Mouse (Mus musculus) CH12.LX (cell line): ENCODE results near the gene Lima1. TPM values are rescaled to one million over a fixed set of nuclear protein-coding genes. Genes with fewer than 3 reads are reported as not detected.

ENCODE experiments used
- DNase-seq: peaks from one replicate; pipeline ENCODE4 v3.0.0-alpha.2; 2013; ENCODE audit errors: extremely low read depth
- H3K27ac ChIP-seq: 2 replicates; pipeline ENCODE4 v1.5.1; 2012; ENCODE audit warnings: low read depth, mild to moderate bottlenecking, control low read depth, moderate library complexity; ENCODE audit not compliant: insufficient read depth
- H3K27me3 ChIP-seq: replicated peaks from 2 replicates; pipeline ENCODE3; 2012; ENCODE audit warnings: inconsistent platforms
- H3K36me3 ChIP-seq, 2 experiments: replicated peaks in 1 of 2; 2 replicates each; pipeline versions ENCODE3 to v1.6.1; 2012; ENCODE audit warnings: inconsistent platforms in 1 of 2, low read length in 1 of 2, mild to moderate bottlenecking in 1 of 2, mixed read lengths in 1 of 2, moderate library complexity in 1 of 2; ENCODE audit not compliant: control insufficient read depth in 1 of 2, insufficient read depth in 1 of 2
- H3K4me1 ChIP-seq, 2 experiments: 2 replicates each; pipeline ENCODE4 v1.6.1; 2012; ENCODE audit warnings: inconsistent platforms in 1 of 2, moderate library complexity in 1 of 2; ENCODE audit not compliant: insufficient read depth in 2 of 2, control insufficient read depth in 1 of 2
- H3K4me2 ChIP-seq: 2 replicates; pipeline ENCODE4 v1.6.1; 2012; ENCODE audit warnings: low read depth, mild to moderate bottlenecking, control low read depth; ENCODE audit not compliant: poor library complexity, insufficient read depth, severe bottlenecking
- H3K4me3 ChIP-seq, 3 experiments: fragments of 150-350 bp in 1 of 3; sonication (generic) in 1 of 3; replicated peaks in 1 of 3; 2 replicates each; pipeline versions ENCODE3 to v1.5.1; 2011 to 2012; ENCODE audit warnings: low read depth in 2 of 3, low read length in 2 of 3, mild to moderate bottlenecking in 2 of 3, moderate library complexity in 2 of 3, control low read depth in 1 of 3, improper control_type of control experiment in 1 of 3, inconsistent platforms in 1 of 3, mixed read lengths in 1 of 3; ENCODE audit not compliant: poor library complexity in 1 of 3
- H3K79me2 ChIP-seq: replicated peaks from 2 replicates; pipeline ENCODE4 v1.6.1; 2012; ENCODE audit warnings: mild to moderate bottlenecking, moderate library complexity; ENCODE audit not compliant: control insufficient read depth, poor library complexity, insufficient read depth, severe bottlenecking; ENCODE audit errors: extremely low read depth
- H3K9ac ChIP-seq: 2 replicates; pipeline ENCODE4 v1.6.1; 2012; ENCODE audit warnings: low read depth, mild to moderate bottlenecking, control low read depth, moderate library complexity; ENCODE audit not compliant: insufficient read depth
- H3K9me3 ChIP-seq: replicated peaks from 2 replicates; pipeline ENCODE3; 2012; ENCODE audit warnings: low read length, inconsistent platforms, mixed read lengths
- BHLHE40 ChIP-seq: IDR thresholded peaks from 2 replicates; pipeline ENCODE4 v1.6.1; 2011; ENCODE audit warnings: mild to moderate bottlenecking, low read depth, low read length, improper control_type of control experiment
- E2F4 ChIP-seq: IDR thresholded peaks from 2 replicates; pipeline ENCODE4 v1.6.1; 2011; ENCODE audit warnings: low read depth, low read length, improper control_type of control experiment; ENCODE audit not compliant: insufficient replicate concordance
- ELF1 ChIP-seq: IDR thresholded peaks from 2 replicates; pipeline ENCODE4 v1.6.1; 2014; ENCODE audit warnings: low read depth, mild to moderate bottlenecking, inconsistent platforms, low read length, improper control_type of control experiment
- EP300 ChIP-seq: IDR thresholded peaks from 2 replicates; pipeline ENCODE4 v1.6.1; 2011; ENCODE audit warnings: low read length, improper control_type of control experiment
- GABPA ChIP-seq: IDR thresholded peaks from 2 replicates; pipeline ENCODE4 v1.6.1; 2012; ENCODE audit warnings: low read depth, low read length, improper control_type of control experiment, inconsistent platforms; ENCODE audit not compliant: insufficient replicate concordance
- HCFC1 ChIP-seq: IDR thresholded peaks from 2 replicates; pipeline ENCODE4 v1.6.1; 2012; ENCODE audit warnings: low read depth, mild to moderate bottlenecking, inconsistent platforms, low read length, improper control_type of control experiment
- IRF4 ChIP-seq: IDR thresholded peaks from 2 replicates; pipeline ENCODE4 v1.6.1; 2014; ENCODE audit warnings: low read depth, mild to moderate bottlenecking, inconsistent platforms, low read length, improper control_type of control experiment
- JUN ChIP-seq: IDR thresholded peaks from 2 replicates; pipeline ENCODE4 v1.6.1; 2011; ENCODE audit warnings: low read depth, mild to moderate bottlenecking, low read length, improper control_type of control experiment, moderate library complexity; ENCODE audit not compliant: insufficient read depth
- JUND ChIP-seq: conservative IDR thresholded peaks from 2 replicates; pipeline ENCODE4 v1.6.1; 2011; ENCODE audit warnings: low read depth, low read length, improper control_type of control experiment
- KAT2A ChIP-seq: IDR thresholded peaks from 2 replicates; pipeline ENCODE4 v1.6.1; 2012; ENCODE audit warnings: low read length, improper control_type of control experiment, inconsistent platforms; ENCODE audit not compliant: insufficient replicate concordance
- MAFK ChIP-seq: IDR thresholded peaks from 2 replicates; pipeline ENCODE4 v1.6.1; 2011; ENCODE audit warnings: low read length, improper control_type of control experiment; ENCODE audit not compliant: insufficient replicate concordance
- MAX ChIP-seq: IDR thresholded peaks from 2 replicates; pipeline ENCODE4 v1.6.1; 2011; ENCODE audit warnings: low read length, improper control_type of control experiment
- MAZ ChIP-seq: IDR thresholded peaks from 2 replicates; pipeline ENCODE4 v1.6.1; 2012; ENCODE audit warnings: low read depth, mild to moderate bottlenecking, inconsistent platforms, low read length, improper control_type of control experiment, moderate library complexity
- MEF2A ChIP-seq: IDR thresholded peaks from 2 replicates; pipeline ENCODE4 v1.6.1; 2014; ENCODE audit warnings: low read depth, mild to moderate bottlenecking, inconsistent platforms, low read length, improper control_type of control experiment, borderline replicate concordance
- MXI1 ChIP-seq: IDR thresholded peaks from 2 replicates; pipeline ENCODE4 v1.6.1; 2011; ENCODE audit warnings: mild to moderate bottlenecking, low read depth, low read length, improper control_type of control experiment
- NRF1 ChIP-seq: IDR thresholded peaks from 2 replicates; pipeline ENCODE4 v1.6.1; 2014; ENCODE audit warnings: low read depth, mild to moderate bottlenecking, inconsistent platforms, low read length, improper control_type of control experiment, moderate library complexity
- PAX5 ChIP-seq: IDR thresholded peaks from 2 replicates; pipeline ENCODE4 v1.6.1; 2012; ENCODE audit warnings: low read length, inconsistent platforms, mixed read lengths
- POLR2A ChIP-seq: IDR thresholded peaks from 2 replicates; pipeline ENCODE4 v1.6.1; 2011; ENCODE audit warnings: low read depth, mild to moderate bottlenecking, improper control_type of control experiment, low read length
- POLR2AphosphoS2 ChIP-seq: IDR thresholded peaks from 2 replicates; pipeline ENCODE4 v1.6.1; 2011; ENCODE audit warnings: low read depth, low read length, improper control_type of control experiment
- SIN3A ChIP-seq: IDR thresholded peaks from 2 replicates; pipeline ENCODE4 v1.6.1; 2012; ENCODE audit warnings: low read length, improper control_type of control experiment, inconsistent platforms
- SMC3 ChIP-seq: IDR thresholded peaks from 2 replicates; pipeline ENCODE4 v1.6.1; 2011; ENCODE audit warnings: low read depth, low read length, improper control_type of control experiment
- TBP ChIP-seq: conservative IDR thresholded peaks from 2 replicates; pipeline ENCODE4 v1.6.1; 2011; ENCODE audit warnings: low read depth, low read length, improper control_type of control experiment
- TCF12 ChIP-seq: IDR thresholded peaks from 2 replicates; pipeline ENCODE4 v1.6.1; 2014; ENCODE audit warnings: low read depth, mild to moderate bottlenecking, inconsistent platforms, low read length, improper control_type of control experiment
- USF1 ChIP-seq: IDR thresholded peaks from 2 replicates; pipeline ENCODE4 v1.6.1; 2014; ENCODE audit warnings: low read depth, mild to moderate bottlenecking, inconsistent platforms, low read length, improper control_type of control experiment
- USF2 ChIP-seq: conservative IDR thresholded peaks from 2 replicates; pipeline ENCODE4 v1.6.1; 2011; ENCODE audit warnings: low read depth, low read length, improper control_type of control experiment
- ZC3H11A ChIP-seq: IDR thresholded peaks from 2 replicates; pipeline ENCODE4 v1.6.1; 2012; ENCODE audit warnings: low read depth, mild to moderate bottlenecking, inconsistent platforms, low read length, improper control_type of control experiment
- ZKSCAN1 ChIP-seq: IDR thresholded peaks from 2 replicates; pipeline ENCODE4 v1.6.1; 2012; ENCODE audit warnings: low read depth, inconsistent platforms, low read length, improper control_type of control experiment, borderline replicate concordance
- ZMIZ1 ChIP-seq: IDR thresholded peaks from 2 replicates; pipeline ENCODE4 v1.6.1; 2012; ENCODE audit warnings: low read depth, mild to moderate bottlenecking, inconsistent platforms, low read length, improper control_type of control experiment
- dilution Hi-C: fragments of 300-500 bp; cut with MboI; formaldehyde crosslinking; loops from 2 replicates; pipeline ENCODE4 v1.14.3; 2020; ENCODE audit warnings: low sequenced_read_pairs; ENCODE audit not compliant: extremely low pct_unique_long_range_greater_than_20kb, extremely low pct_ligation_motif_present
- in situ Hi-C: fragments of 300-500 bp; cut with MboI; formaldehyde crosslinking; loops from 3 replicates; pipeline ENCODE4 v1.14.3; 2019; ENCODE audit warnings: low sequenced_read_pairs, low pct_ligation_motif_present, low pct_unique_long_range_greater_than_20kb, mixed read lengths
- polyA plus RNA-seq: library from polyadenylated mRNA; unstranded; fragments of >175 nt; gene quantifications from 2 replicates; pipeline ENCODE4 v1.2.1, GENCODE M21; 2012; ENCODE audit warnings: low read depth; ENCODE audit not compliant: insufficient read length
- total RNA-seq, 2 experiments: library from RNA; depleted of rRNA; stranded (reverse); fragments of 300-350 nt in 1 of 2; fragments of >200 nt in 1 of 2; gene quantifications; 2 replicates each; pipeline ENCODE4 v1.2.3; 2012 to 2014

Gene Lima1
- total and polyA plus RNA-seq, 3 experiments, result 10.3 to 26.9 (median 18.7) TPM

DNA sequence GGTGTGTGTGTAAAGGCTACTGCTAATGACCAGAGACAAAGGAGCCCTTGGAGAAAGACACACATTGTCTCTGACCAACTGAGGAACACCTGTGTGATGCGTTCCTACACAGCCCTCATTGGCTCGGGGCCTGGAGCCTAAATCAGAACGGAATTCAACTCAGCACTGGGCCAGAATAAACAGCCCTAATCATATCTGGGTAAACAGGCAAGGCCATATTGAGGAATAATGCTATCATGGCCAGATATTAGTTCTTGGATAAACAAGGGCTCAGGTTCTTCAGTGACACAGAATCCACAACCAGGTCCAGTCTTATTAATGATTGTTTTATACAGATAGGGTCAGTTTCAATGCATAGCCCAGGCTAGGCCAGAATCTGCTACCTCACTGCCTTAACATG lies 84.3 kb downstream of the Lima1 start:
- H3K9me3 ChIP-seq, result no peaks in the 10 kb centered on the region
- no peak overlapping the region for H3K9ac ChIP-seq
- H3K36me3 ChIP-seq, result peaks cover 31 to 67% of the 10 kb centered on the region in 2 experiments
- in situ Hi-C loops (no loop called here), dilution Hi-C loops (no loop called here)
- no peak overlapping the region for H3K4me2 ChIP-seq
- H3K27ac ChIP-seq, result no peak overlapping the region
- DNase-seq, result no peak
- peaks cover 0 to 5% of the 10 kb centered on the region in 2 experiments; a peak in 2 of 4 replicates for H3K4me1 ChIP-seq
- no peaks in the 10 kb centered on the region for H3K27me3 ChIP-seq
- H3K4me3 ChIP-seq, result no peak overlapping the region
- no peaks in the 10 kb centered on the region for H3K79me2 ChIP-seq
- TF ChIP-seq E2F4 (no peak), GABPA (no peak), HCFC1 (no peak), MAX (no peak), KAT2A (no peak), USF2 (no peak), SMC3 (no peak), JUND (no peak), NRF1 (no peak), SIN3A (no peak), TBP (no peak), BHLHE40 (no peak), USF1 (no peak), PAX5 (no peak), ZC3H11A (no peak)

DNA sequence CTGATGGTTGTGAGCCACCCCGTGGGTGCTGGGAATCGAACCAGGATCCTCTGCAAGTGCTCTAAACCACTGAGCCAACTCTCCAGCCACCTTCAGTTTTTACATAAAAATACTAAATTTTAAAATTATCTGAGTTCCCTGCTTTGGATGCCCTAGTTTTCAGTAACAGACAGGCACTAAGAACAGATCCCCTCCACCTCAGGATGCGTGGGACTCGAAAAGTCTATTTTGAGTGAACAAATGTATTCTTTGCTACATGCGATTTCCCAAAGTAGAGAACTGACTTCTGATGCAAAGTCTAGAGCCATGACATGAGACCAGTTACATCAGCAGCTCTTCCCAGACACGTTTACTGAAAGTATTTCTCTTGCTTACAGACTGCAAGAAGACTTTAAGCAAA lies 84.8 kb downstream of the Lima1 start:
- in situ Hi-C loops, result no loop called here
- H3K9me3 ChIP-seq, result no peaks in the 10 kb centered on the region
- H3K4me2 ChIP-seq, result no peak overlapping the region
- dilution Hi-C loops, result no loop called here
- no peaks in the 10 kb centered on the region for H3K27me3 ChIP-seq
- no peak overlapping the region for H3K27ac ChIP-seq
- TF ChIP-seq TCF12 (no peak), TBP (no peak), POLR2AphosphoS2 (no peak), KAT2A (no peak), MXI1 (no peak), ELF1 (no peak), ZMIZ1 (no peak), MEF2A (no peak), ZKSCAN1 (no peak), MAX (no peak), MAFK (no peak), E2F4 (no peak), JUN (no peak), SMC3 (no peak), MAZ (no peak), POLR2A (no peak), IRF4 (no peak), EP300 (no peak)
- H3K4me3 ChIP-seq, result no peak overlapping the region
- H3K9ac ChIP-seq, result no peak overlapping the region
- H3K79me2 ChIP-seq, result no peaks in the 10 kb centered on the region
- DNase-seq, result no peak
- H3K4me1 ChIP-seq, result peaks cover 0 to 8% of the 10 kb centered on the region in 2 experiments; a peak in 2 of 4 replicates
- peaks cover 31 to 71% of the 10 kb centered on the region in 2 experiments for H3K36me3 ChIP-seq
